Mouse (Mus musculus): ENCODE measurements at regions not wholly inside any gene's neighbourhood (a gene's known extent, or its start where the extent isn't known, plus 50 kb on each side); places are given as distances from the start of the nearest gene placed in this dataset.

GRCm38 (mm10) chr1:77229561-77229960 is 285.3 kb downstream of the Epha4 start:
- no peak for DNase-seq (ENCODE audit: low read depth in 1 of 2, low spot score in 2 of 2)

- DNase-seq (ENCODE audit: low read depth in 1 of 2, low spot score in 2 of 2), result no peak
Observed at GRCm38 (mm10) chr1:77233010-77233409, 281.9 kb downstream of the Epha4 start.

GRCm38 (mm10) chr1:77244642-77245041 is 270.2 kb downstream of the Epha4 start:
- DNase-seq (ENCODE audit: low read depth in 1 of 2, low spot score in 2 of 2), result no peak

GRCm38 (mm10) chr1:77246047-77246446 is 268.8 kb downstream of the Epha4 start:
- DNase-seq (ENCODE audit: low read depth in 1 of 2, low spot score in 2 of 2), result no peak

GRCm38 (mm10) chr1:77254276-77254675 is 260.6 kb downstream of the Epha4 start:
- DNase-seq (ENCODE audit: low read depth in 1 of 2, low spot score in 2 of 2), result no peak

GRCm38 (mm10) chr1:77256115-77256842 is 258.6 kb downstream of the Epha4 start:
- no peak for DNase-seq (ENCODE audit: low read depth in 1 of 2, low spot score in 2 of 2)

- no peak for DNase-seq (ENCODE audit: low read depth in 1 of 2, low spot score in 2 of 2)
Observed at GRCm38 (mm10) chr1:77258730-77259310, 256.1 kb downstream of the Epha4 start.

GRCm38 (mm10) chr1:77259789-77260188 is 255.1 kb downstream of the Epha4 start:
- no peak for DNase-seq (ENCODE audit: low read depth in 1 of 2, low spot score in 2 of 2)

GRCm38 (mm10) chr1:77261678-77262077 is 253.2 kb downstream of the Epha4 start:
- no peak for DNase-seq (ENCODE audit: low read depth in 1 of 2, low spot score in 2 of 2)

GRCm38 (mm10) chr1:77265677-77266076 is 249.2 kb downstream of the Epha4 start:
- DNase-seq (ENCODE audit: low read depth in 1 of 2, low spot score in 2 of 2), result no peak

- DNase-seq (ENCODE audit: low read depth in 1 of 2, low spot score in 2 of 2), result no peak
Observed at GRCm38 (mm10) chr1:77267311-77268003, 247.4 kb downstream of the Epha4 start.

- DNase-seq (ENCODE audit: low read depth in 1 of 2, low spot score in 2 of 2), result no peak
Observed at GRCm38 (mm10) chr1:77275297-77275696, 239.6 kb downstream of the Epha4 start.

GRCm38 (mm10) chr1:77279566-77279965 is 235.3 kb downstream of the Epha4 start:
- no peak for DNase-seq (ENCODE audit: low read depth in 1 of 2, low spot score in 2 of 2)

- peak; percentile 46 to 48 for DNase-seq (ENCODE audit: low read depth in 1 of 2, low spot score in 2 of 2)
Observed at GRCm38 (mm10) chr1:77280373-77281038, 234.4 kb downstream of the Epha4 start.

- DNase-seq (ENCODE audit: low read depth in 1 of 2, low spot score in 2 of 2), result no peak
Observed at GRCm38 (mm10) chr1:77281741-77282140, 233.1 kb downstream of the Epha4 start.

GRCm38 (mm10) chr1:77298713-77299132 is 216.2 kb downstream of the Epha4 start:
- no peak for DNase-seq (ENCODE audit: low read depth in 1 of 2, low spot score in 2 of 2)

- no peak for DNase-seq (ENCODE audit: low read depth in 1 of 2, low spot score in 2 of 2)
Observed at GRCm38 (mm10) chr1:77300806-77301205, 214.1 kb downstream of the Epha4 start.

- no peak for DNase-seq (ENCODE audit: low read depth in 1 of 2, low spot score in 2 of 2)
Observed at GRCm38 (mm10) chr1:77304770-77305169, 210.1 kb downstream of the Epha4 start.

GRCm38 (mm10) chr1:77307745-77308144 is 207.1 kb downstream of the Epha4 start:
- no peak for DNase-seq (ENCODE audit: low read depth in 1 of 2, low spot score in 2 of 2)

GRCm38 (mm10) chr1:77313119-77313518 is 201.8 kb downstream of the Epha4 start:
- DNase-seq (ENCODE audit: low read depth in 1 of 2, low spot score in 2 of 2), result no peak

- DNase-seq (ENCODE audit: low read depth in 1 of 2, low spot score in 2 of 2), result no peak
Observed at GRCm38 (mm10) chr1:77315347-77315746, 199.5 kb downstream of the Epha4 start.

- DNase-seq (ENCODE audit: low read depth in 1 of 2, low spot score in 2 of 2), result no peak
Observed at GRCm38 (mm10) chr1:77316198-77316597, 198.7 kb downstream of the Epha4 start.
